Mouse (Mus musculus): ENCODE results near the gene Prx.

- TF ChIP-seq CTCF (IDR thresholded peaks at IDR 0.05; ENCODE audit: control insufficient read depth, insufficient read depth, insufficient replicate concordance, low read depth, low read length), result no peak
- no peak for TF ChIP-seq POLR2A (IDR thresholded peaks at IDR 0.05; ENCODE audit: control insufficient read depth, low read depth, low read length)
These were observed 46.8 kb upstream of the Prx start for GRCm38 (mm10) chr7:27452206-27452770.

Data from testis, adult 2 months (tissue).